Mouse (Mus musculus): Measurements from ENCODE around the gene Otos. TPM values are rescaled to one million over a fixed set of nuclear protein-coding genes. Genes with fewer than 3 reads are reported as not detected.
A peak's percentile ranks its signal among the peaks of the same experiment; 100 is the strongest.

Gene Otos
- polyA plus RNA-seq, 1 experiment, result 0.07 TPM

DNA sequence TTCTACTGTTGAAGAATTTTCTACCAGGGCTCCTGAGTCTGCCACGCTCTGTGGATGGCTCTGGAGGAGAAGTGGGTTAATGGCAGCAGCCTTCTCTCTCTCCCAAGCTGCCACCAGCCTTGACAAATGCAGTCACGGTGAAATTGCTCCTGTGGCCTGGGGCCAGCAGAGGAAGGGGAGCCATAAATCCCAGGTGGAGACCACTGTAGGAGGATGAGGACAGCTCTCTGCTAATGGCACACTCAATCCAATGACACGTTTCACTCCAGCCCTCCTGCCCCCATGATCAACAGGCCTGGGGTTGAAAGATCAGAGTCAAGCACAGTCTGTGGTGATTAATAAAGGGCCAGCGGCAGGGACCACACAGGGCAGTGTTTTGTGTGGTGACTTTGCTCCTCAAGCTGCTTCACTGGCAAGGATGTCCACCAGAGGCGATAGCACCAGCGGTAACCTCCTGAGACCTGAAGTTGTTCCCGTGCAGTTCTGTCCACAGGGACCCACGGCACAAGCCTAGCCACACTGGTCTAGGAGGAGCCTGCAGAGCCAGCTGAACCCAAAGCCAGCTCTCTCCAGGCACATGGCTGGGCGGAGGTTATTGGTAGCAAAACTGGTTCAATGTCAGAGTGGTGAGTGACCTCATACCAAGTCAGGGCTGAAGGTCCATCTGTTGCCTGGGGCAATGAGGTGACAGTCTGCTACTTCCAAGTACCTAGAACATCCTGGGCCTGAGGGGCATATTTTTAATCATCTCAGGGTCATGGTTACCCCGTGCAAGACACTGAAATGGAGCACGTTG, 8.6 kb upstream of the Otos start:
- Histone ChIP-seq H3K27me3 (ENCODE audit: control insufficient read depth, insufficient read depth, low read length) (no peaks in the 10 kb centered on the region), H3K27ac (ENCODE audit: insufficient read depth, low read length) (no peak overlapping the region), H3K4me3 (replicated peaks; ENCODE audit: insufficient read depth, low read depth, low read length) (no peak overlapping the region), H3K4me1 (ENCODE audit: control insufficient read depth, insufficient read depth, low read length) (no peaks in the 10 kb centered on the region; the same call in 1 of the 2 replicates)
- no peak for DNase-seq
- 61% methylated on average over 11 of the region's 11 CpGs for WGBS
- TF ChIP-seq CTCF (IDR thresholded peaks at IDR 0.05; ENCODE audit: borderline replicate concordance, insufficient read depth, low read depth, low read length) (no peak), POLR2A (IDR thresholded peaks at IDR 0.05; ENCODE audit: borderline replicate concordance, insufficient read depth, low read length) (no peak)

DNA sequence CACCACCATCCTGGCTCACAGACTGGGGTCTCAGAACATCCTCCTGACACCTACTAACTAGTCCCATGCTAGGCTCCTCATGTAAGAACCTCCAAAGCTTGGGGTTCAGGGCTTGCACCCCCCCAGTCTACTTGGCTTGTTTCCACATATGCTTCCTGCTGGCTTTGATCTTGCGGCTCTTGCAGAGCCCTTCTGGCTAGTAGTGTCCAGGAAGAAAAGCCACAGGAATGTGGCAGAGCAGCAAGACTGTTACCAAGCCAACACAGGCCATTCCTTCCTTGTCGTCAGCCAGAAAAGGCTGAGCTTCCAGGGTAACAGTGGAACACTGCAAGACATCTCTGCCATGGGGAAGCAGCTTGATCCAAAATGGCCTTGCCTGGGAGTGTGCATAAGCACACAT, 6.0 kb upstream of the Otos start:
- H3K27ac ChIP-seq (ENCODE audit: insufficient read depth, low read length), result no peak overlapping the region
- H3K4me1 ChIP-seq (ENCODE audit: control insufficient read depth, insufficient read depth, low read length), result peaks cover 7% of the 10 kb centered on the region; the same call in 1 of the 2 replicates
- no peak overlapping the region for H3K4me3 ChIP-seq (replicated peaks; ENCODE audit: insufficient read depth, low read depth, low read length)
- TF ChIP-seq POLR2A (IDR thresholded peaks at IDR 0.05; ENCODE audit: borderline replicate concordance, insufficient read depth, low read length) (no peak), CTCF (IDR thresholded peaks at IDR 0.05; ENCODE audit: borderline replicate concordance, insufficient read depth, low read depth, low read length) (no peak)
- WGBS, result 37% methylated on average over 2 of the region's 2 CpGs
- DNase-seq, result no peak
- no peaks in the 10 kb centered on the region for H3K27me3 ChIP-seq (ENCODE audit: control insufficient read depth, insufficient read depth, low read length)

DNA sequence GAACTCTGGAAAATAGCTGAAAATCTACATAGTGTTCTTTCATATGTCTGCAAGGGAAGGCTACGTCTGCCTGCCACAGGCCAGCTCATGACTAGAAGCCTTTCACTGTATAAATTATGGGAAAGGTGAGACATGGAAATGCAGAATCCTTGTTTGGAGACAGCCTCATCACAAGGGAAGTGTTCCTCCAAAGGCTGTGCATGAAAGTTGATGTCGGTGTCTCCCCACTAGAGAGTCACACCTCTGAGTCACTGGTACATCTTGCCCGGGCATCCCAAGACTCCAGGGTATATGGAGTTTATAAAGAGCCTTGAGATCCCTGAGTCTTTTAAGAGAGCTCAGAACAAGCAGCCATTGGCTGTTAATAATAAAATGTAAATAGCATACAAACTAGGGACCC, 4.5 kb upstream of the Otos start:
- Histone ChIP-seq H3K4me1 (ENCODE audit: control insufficient read depth, insufficient read depth, low read length) (peaks cover 12% of the 10 kb centered on the region; the same call in 1 of the 2 replicates), H3K27me3 (ENCODE audit: control insufficient read depth, insufficient read depth, low read length) (no peaks in the 10 kb centered on the region), H3K4me3 (replicated peaks; ENCODE audit: insufficient read depth, low read depth, low read length) (no peak overlapping the region), H3K27ac (ENCODE audit: insufficient read depth, low read length) (no peak overlapping the region)
- DNase-seq, result no peak
- no peak for TF ChIP-seq CTCF (IDR thresholded peaks at IDR 0.05; ENCODE audit: borderline replicate concordance, insufficient read depth, low read depth, low read length)
- no peak for TF ChIP-seq POLR2A (IDR thresholded peaks at IDR 0.05; ENCODE audit: borderline replicate concordance, insufficient read depth, low read length)
- WGBS, result 96% methylated on average over 3 of the region's 3 CpGs

DNA sequence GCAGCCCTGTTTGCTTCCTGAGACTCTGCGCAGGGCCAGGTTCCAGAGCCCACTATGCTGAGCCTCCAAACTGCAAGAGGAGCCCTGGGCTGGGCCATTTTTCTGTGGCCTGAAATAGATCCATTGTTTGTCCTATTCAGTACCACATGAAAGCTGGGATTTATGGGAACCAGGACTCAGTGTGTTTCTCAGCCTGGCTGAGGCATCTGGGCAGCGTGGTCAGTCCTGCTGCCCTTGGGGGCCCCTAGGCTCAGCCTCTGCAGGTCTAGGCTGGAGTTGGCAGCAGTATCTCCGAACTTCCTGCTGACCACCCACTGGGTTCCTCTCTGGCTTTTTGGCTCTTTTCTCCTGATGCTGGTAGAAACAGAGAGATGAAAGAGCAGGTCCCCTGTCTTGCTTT, 2.8 kb upstream of the Otos start:
- WGBS, result 38% methylated on average over 3 of the region's 3 CpGs
- DNase-seq, result no peak
- Histone ChIP-seq H3K4me3 (replicated peaks; ENCODE audit: insufficient read depth, low read depth, low read length) (no peak overlapping the region), H3K27me3 (ENCODE audit: control insufficient read depth, insufficient read depth, low read length) (no peaks in the 10 kb centered on the region), H3K4me1 (ENCODE audit: control insufficient read depth, insufficient read depth, low read length) (peaks cover 15% of the 10 kb centered on the region; the same call in 1 of the 2 replicates), H3K27ac (ENCODE audit: insufficient read depth, low read length) (no peak overlapping the region)
- TF ChIP-seq CTCF (IDR thresholded peaks at IDR 0.05; ENCODE audit: borderline replicate concordance, insufficient read depth, low read depth, low read length) (no peak), POLR2A (IDR thresholded peaks at IDR 0.05; ENCODE audit: borderline replicate concordance, insufficient read depth, low read length) (no peak)

DNA sequence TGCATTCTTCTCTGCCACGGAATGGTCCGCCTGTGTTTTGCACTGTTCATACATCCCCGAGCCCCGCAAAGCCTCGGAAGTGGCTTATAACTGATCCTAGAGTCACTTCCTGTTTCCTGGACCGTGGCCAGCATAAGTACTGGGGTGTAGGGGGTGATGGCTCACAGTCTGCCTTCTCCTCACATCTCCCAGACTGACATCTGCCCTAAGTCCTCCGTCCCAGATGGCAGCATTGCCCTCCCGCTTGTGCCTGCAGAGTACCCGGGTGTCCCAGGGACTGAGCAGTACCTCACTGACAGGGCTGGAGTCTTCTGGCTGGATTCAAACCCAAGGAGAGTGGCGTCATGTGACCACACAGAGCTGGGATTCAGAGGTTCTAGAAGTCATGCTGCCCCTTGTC, 444 bp downstream of the Otos start:
- DNase-seq, result peak in 1 of 2 experiments; percentile 24
- TF ChIP-seq POLR2A (IDR thresholded peaks at IDR 0.05; ENCODE audit: borderline replicate concordance, insufficient read depth, low read length), result no peak
- no peak for TF ChIP-seq CTCF (IDR thresholded peaks at IDR 0.05; ENCODE audit: borderline replicate concordance, insufficient read depth, low read depth, low read length)
- WGBS, result 37% methylated on average over 10 of the region's 10 CpGs
- Histone ChIP-seq H3K4me3 (replicated peaks; ENCODE audit: insufficient read depth, low read depth, low read length) (no peak overlapping the region), H3K27ac (ENCODE audit: insufficient read depth, low read length) (no peak overlapping the region), H3K4me1 (ENCODE audit: control insufficient read depth, insufficient read depth, low read length) (peaks cover 15% of the 10 kb centered on the region; the same call in 1 of the 2 replicates), H3K27me3 (ENCODE audit: control insufficient read depth, insufficient read depth, low read length) (no peaks in the 10 kb centered on the region)

DNA sequence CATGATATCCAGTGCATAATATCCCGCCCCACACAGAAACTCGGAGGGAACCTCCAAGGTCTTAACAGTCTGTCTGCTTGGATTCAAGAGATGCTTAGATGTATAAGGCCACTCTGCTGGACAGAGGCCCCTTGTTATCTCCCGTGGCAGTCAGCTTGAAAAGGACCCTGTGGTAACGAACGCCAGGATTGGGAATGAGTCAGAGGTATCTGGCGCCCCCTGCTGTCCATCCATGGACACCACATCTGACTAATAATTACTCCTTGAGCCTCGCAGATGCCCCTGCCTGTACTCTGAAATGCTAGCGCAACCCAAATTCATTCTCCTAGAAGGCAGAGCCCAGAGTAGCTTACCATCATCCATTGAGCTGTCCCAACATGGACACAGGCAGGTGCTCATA, 889 bp downstream of the Otos start:
- DNase-seq, result peak; percentile 63 to 80
- Histone ChIP-seq H3K4me3 (replicated peaks; ENCODE audit: insufficient read depth, low read depth, low read length) (no peak overlapping the region), H3K27me3 (ENCODE audit: control insufficient read depth, insufficient read depth, low read length) (no peaks in the 10 kb centered on the region)

DNA sequence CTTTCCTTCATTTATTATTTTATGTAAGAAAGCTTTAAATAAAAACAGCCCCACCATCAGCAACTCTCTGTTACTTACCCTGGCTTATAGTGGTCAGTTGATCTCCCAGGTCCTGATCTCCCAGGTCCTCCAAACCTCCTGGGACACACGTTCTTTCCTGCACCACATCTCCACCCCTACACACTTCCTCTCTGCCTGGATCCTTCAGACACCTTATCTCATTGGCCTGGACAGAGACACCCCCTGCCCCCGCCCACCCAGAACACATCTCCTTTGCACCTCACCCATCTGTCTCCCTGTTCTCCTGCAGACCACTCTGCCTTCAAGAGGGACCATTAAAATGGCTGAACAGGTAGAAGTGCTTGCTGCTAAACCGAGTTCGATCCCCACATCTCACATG, 1.6 kb downstream of the Otos start:
- H3K4me3 ChIP-seq (replicated peaks; ENCODE audit: insufficient read depth, low read depth, low read length), result no peak overlapping the region
- TF ChIP-seq POLR2A (IDR thresholded peaks at IDR 0.05; ENCODE audit: borderline replicate concordance, insufficient read depth, low read length), result no peak
- no peak for TF ChIP-seq CTCF (IDR thresholded peaks at IDR 0.05; ENCODE audit: borderline replicate concordance, insufficient read depth, low read depth, low read length)
- no peak for DNase-seq
- peaks cover 16% of the 10 kb centered on the region; the same call in 1 of the 2 replicates for H3K4me1 ChIP-seq (ENCODE audit: control insufficient read depth, insufficient read depth, low read length)
- H3K27ac ChIP-seq (ENCODE audit: insufficient read depth, low read length), result no peak overlapping the region
- 81% methylated on average over 4 of the region's 4 CpGs for WGBS
- H3K27me3 ChIP-seq (ENCODE audit: control insufficient read depth, insufficient read depth, low read length), result no peaks in the 10 kb centered on the region

More for the DNA sequence above, 889 bp downstream of the Otos start:
- H3K27ac ChIP-seq (ENCODE audit: insufficient read depth, low read length), result no peak overlapping the region
- no peak for TF ChIP-seq POLR2A (IDR thresholded peaks at IDR 0.05; ENCODE audit: borderline replicate concordance, insufficient read depth, low read length)
- peak; percentile 84 for TF ChIP-seq CTCF (IDR thresholded peaks at IDR 0.05; ENCODE audit: borderline replicate concordance, insufficient read depth, low read depth, low read length)
- 7% methylated on average over 8 of the region's 8 CpGs for WGBS
- H3K4me1 ChIP-seq (ENCODE audit: control insufficient read depth, insufficient read depth, low read length), result peaks cover 15% of the 10 kb centered on the region; the same call in 1 of the 2 replicates

DNA sequence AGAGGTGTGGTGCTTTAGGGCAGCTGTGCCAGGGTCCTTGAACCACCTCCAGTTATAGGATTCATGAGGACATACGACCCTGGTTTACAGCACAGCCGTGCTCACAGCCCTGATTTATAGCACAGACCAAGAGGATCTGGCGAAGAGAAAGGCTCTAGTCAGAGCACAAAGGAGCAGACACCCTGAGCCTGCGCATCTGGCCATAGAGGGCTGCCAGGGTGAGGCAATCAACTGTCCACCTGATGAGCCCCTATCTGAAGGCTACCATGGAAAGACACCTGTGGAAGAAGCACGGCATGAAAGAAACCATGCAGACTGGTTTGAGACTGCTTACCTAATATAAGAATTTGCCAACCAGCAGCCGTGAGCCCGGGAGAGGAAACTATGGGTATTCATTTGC, 2.0 kb downstream of the Otos start:
- Histone ChIP-seq H3K27ac (ENCODE audit: insufficient read depth, low read length) (no peak overlapping the region), H3K27me3 (ENCODE audit: control insufficient read depth, insufficient read depth, low read length) (no peaks in the 10 kb centered on the region), H3K4me3 (replicated peaks; ENCODE audit: insufficient read depth, low read depth, low read length) (no peak overlapping the region), H3K4me1 (ENCODE audit: control insufficient read depth, insufficient read depth, low read length) (peaks cover 12% of the 10 kb centered on the region; the same call in 1 of the 2 replicates)
- DNase-seq, result no peak
- 81% methylated on average over 7 of the region's 7 CpGs for WGBS
- TF ChIP-seq CTCF (IDR thresholded peaks at IDR 0.05; ENCODE audit: borderline replicate concordance, insufficient read depth, low read depth, low read length) (no peak), POLR2A (IDR thresholded peaks at IDR 0.05; ENCODE audit: borderline replicate concordance, insufficient read depth, low read length) (no peak)
